Mouse (Mus musculus) ES-E14 (cell line): ENCODE measurements at regions not wholly inside any gene's neighbourhood (a gene's known extent, or its start where the extent isn't known, plus 50 kb on each side); places are given as distances from the start of the nearest gene placed in this dataset.

Experiments
- DNase-seq: peaks from one replicate; pipeline ENCODE4 v3.0.0-alpha.2; 2013; ENCODE audit warnings: low read depth, low spot score
- H3K27ac ChIP-seq: 2 replicates; pipeline ENCODE4 v1.5.1; 2012; ENCODE audit warnings: low read depth, mild to moderate bottlenecking, low read length, moderate library complexity, mixed read lengths; ENCODE audit not compliant: poor library complexity, insufficient read depth, severe bottlenecking
- H3K36me3 ChIP-seq: 2 replicates; pipeline ENCODE4 v1.6.1; 2012; ENCODE audit warnings: mild to moderate bottlenecking, low read length, moderate library complexity, mixed read lengths; ENCODE audit not compliant: control insufficient read depth, poor library complexity, insufficient read depth, severe bottlenecking
- H3K4me1 ChIP-seq, 2 experiments: fragments of 150-350 bp in 1 of 2; sonication (generic) in 1 of 2; 2 replicates each; pipeline ENCODE4 v1.6.1; 2012; ENCODE audit warnings: low read length in 2 of 2, mild to moderate bottlenecking in 1 of 2, mixed read lengths in 1 of 2; ENCODE audit not compliant: control insufficient read depth in 2 of 2, insufficient read depth in 2 of 2, poor library complexity in 1 of 2
- H3K4me3 ChIP-seq, 2 experiments: fragments of 150-350 bp in 1 of 2; sonication (generic) in 1 of 2; 2 replicates each; pipeline ENCODE4 v1.5.1; 2012; ENCODE audit warnings: low read length in 2 of 2, low read depth in 1 of 2, mild to moderate bottlenecking in 1 of 2, mixed read lengths in 1 of 2; ENCODE audit not compliant: insufficient read depth in 1 of 2, poor library complexity in 1 of 2, severe bottlenecking in 1 of 2
- H3K9ac ChIP-seq: 2 replicates; pipeline ENCODE4 v1.6.1; 2012; ENCODE audit warnings: low read depth, mild to moderate bottlenecking, low read length, mixed read lengths; ENCODE audit not compliant: poor library complexity, insufficient read depth, severe bottlenecking
- H3K9me3 ChIP-seq: fragments of 150-350 bp; sonication (generic); 2 replicates; pipeline ENCODE4 v1.6.1; 2012; ENCODE audit warnings: low read depth, mild to moderate bottlenecking, low read length; ENCODE audit not compliant: control insufficient read depth, insufficient read depth
- CHD2 ChIP-seq: IDR thresholded peaks from 2 replicates; pipeline ENCODE4 v1.6.1; 2014; ENCODE audit warnings: mild to moderate bottlenecking, low read depth, low read length, inconsistent platforms
- HCFC1 ChIP-seq: IDR thresholded peaks from 2 replicates; pipeline ENCODE4 v1.6.1; 2012; ENCODE audit warnings: low read length, inconsistent platforms, borderline replicate concordance; ENCODE audit not compliant: insufficient read depth
- MAFK ChIP-seq: IDR thresholded peaks from 2 replicates; pipeline ENCODE4 v1.6.1; 2014; ENCODE audit warnings: mild to moderate bottlenecking, low read depth, low read length, inconsistent platforms; ENCODE audit not compliant: insufficient read depth
- ZC3H11A ChIP-seq: IDR thresholded peaks from 2 replicates; pipeline ENCODE4 v1.6.1; 2012; ENCODE audit warnings: low read depth, mild to moderate bottlenecking, inconsistent platforms, low read length, borderline replicate concordance
- ZNF384 ChIP-seq: IDR thresholded peaks from 2 replicates; pipeline ENCODE4 v1.6.1; 2012; ENCODE audit warnings: low read depth, low read length, inconsistent platforms
- in situ Hi-C, 2 experiments: fragments of 600-800 bp; cut with MboI; formaldehyde crosslinking; loops; one replicate each; pipeline ENCODE4 v1.15.1; 2025; ENCODE audit warnings: low sequenced_read_pairs in 2 of 2, inconsistent platforms in 1 of 2; ENCODE audit not compliant: unreplicated experiment in 2 of 2

DNA sequence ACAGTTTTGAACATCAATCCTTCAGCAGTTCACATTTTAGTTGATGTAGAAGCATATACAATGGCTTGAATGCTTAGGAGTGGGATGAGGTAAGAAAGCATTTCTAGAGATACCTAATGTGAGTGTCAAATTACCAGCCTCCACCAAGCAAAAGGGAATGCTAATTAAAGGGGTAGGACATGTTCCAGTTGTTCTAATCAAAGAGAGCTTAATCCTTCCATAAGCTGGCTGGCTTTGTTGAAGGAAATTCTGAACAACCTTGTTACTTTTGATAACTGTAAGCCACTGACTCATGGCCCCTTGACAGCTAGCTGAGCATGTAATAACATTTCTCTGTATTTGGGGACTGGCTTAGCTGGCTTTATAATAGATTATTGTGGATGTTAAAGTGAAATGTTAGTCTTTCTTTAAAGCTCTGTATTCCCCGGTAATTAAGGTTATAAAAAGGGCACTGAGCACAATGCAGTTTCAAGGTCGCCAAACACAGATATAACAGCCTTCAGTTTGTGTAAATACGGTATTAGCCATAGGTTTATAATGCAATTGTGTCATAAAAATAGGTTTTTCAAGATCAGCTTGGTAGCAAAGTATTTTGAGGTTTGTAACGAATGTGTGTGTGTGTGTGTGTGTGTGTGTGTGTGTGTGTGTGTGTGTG lies 1211.5 kb downstream of the Pcdh9 start:
- no peaks in the 10 kb centered on the region for H3K36me3 ChIP-seq
- H3K9ac ChIP-seq = no peak overlapping the region
- no peak for DNase-seq
- no peak overlapping the region for H3K4me3 ChIP-seq
- no peaks in the 10 kb centered on the region for H3K9me3 ChIP-seq
- in situ Hi-C loops = no loop called here
- no peaks in the 10 kb centered on the region for H3K4me1 ChIP-seq
- TF ChIP-seq ZC3H11A = no peak
- no peak for TF ChIP-seq ZNF384
- no peak for TF ChIP-seq HCFC1
- TF ChIP-seq CHD2 = no peak
- no peak for TF ChIP-seq MAFK
- no peak overlapping the region for H3K27ac ChIP-seq

DNA sequence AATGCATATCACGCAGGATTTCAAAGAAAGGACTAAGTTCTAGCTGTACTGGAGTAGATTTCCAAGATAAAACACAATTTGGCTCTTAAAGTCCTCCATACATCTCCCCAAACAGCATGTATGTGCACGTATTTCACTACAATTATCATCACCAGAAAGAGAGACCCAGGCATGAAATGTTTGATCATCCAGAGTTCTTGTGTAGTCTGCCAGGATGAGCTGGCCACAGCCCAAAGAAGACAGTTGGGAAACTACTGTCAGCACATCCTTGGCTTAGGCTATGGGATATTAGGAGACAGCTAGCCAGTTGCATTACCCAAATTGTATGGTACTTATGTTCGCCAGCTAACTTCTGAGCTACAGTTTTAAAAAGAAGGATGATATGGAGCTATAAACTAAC lies 1216.3 kb downstream of the Pcdh9 start:
- TF ChIP-seq ZNF384 (no peak), ZC3H11A (no peak), CHD2 (no peak), MAFK (no peak)
- Histone ChIP-seq H3K4me1 (no peaks in the 10 kb centered on the region), H3K9me3 (no peaks in the 10 kb centered on the region), H3K9ac (no peak overlapping the region), H3K4me3 (no peak overlapping the region), H3K27ac (no peak overlapping the region), H3K36me3 (no peaks in the 10 kb centered on the region)
- DNase-seq = no peak
- in situ Hi-C loops = no loop called here
